Comparison of ENCODE assay signal across 8 mouse cellular contexts in genomic region chr19:45812115-45812514, GRCm38 (mm10). TPM values are rescaled to one million over a fixed set of nuclear protein-coding genes. Genes with fewer than 3 reads are reported as not detected.
DNase-seq lines count a peak whose midpoint lies in the region; ATAC-seq lines count a peak whose summit lies in the region.

No protein-coding gene starts in this region.

- H3K4me3 ChIP-seq in heart, embryonic 16.5 days (ENCODE audit: low read length), result peak overlapping the region; percentile 40
- H3K4me3 ChIP-seq in stomach, embryonic 15.5 days (replicated peaks), result peak overlapping the region; percentile 18; the same call in 1 of the 2 replicates

- 0 out of 2 replicates have a peak, but pooled peaks have one; percentile 24 for ATAC-seq in heart, embryonic 16.5 days (replicated peaks; ENCODE audit: extremely low read depth, insufficient read depth, low FRiP score)
- peak; percentile 91 for ATAC-seq in megakaryocyte-erythroid progenitor cell, adult 5-6 weeks (replicated peaks; ENCODE audit: low FRiP score, low TSS enrichment, poor library complexity, severe bottlenecking)
- no peak for ATAC-seq in stomach, embryonic 15.5 days (ENCODE audit: insufficient read depth, low FRiP score, low read depth)

- H3K4me1 ChIP-seq in heart, embryonic 16.5 days (ENCODE audit: control insufficient read depth, insufficient read depth, low read length), result peaks cover 17% of the 10 kb centered on the region
- H3K4me1 ChIP-seq in stomach, embryonic 15.5 days, result peaks cover 27% of the 10 kb centered on the region

- peak overlapping the region; percentile 68 for H3K4me2 ChIP-seq in heart, embryonic 16.5 days (ENCODE audit: low read depth, low read length)
- H3K4me2 ChIP-seq in stomach, embryonic 15.5 days, result peak overlapping the region; percentile 51

- peak; percentile 22 for DNase-seq in right cerebral cortex, postnatal 4 days
- DNase-seq in right cerebral cortex, postnatal 36 days (ENCODE audit: low spot score in 2 of 2), result no peak
- DNase-seq in cerebellum, postnatal 36 days, result peak; percentile 25 to 35
- peak; percentile 69 to 77 for DNase-seq in kidney, postnatal 4 days
- DNase-seq in right cerebral cortex, adult 18-20 months, result no peak

- H3K36me3 ChIP-seq in heart, embryonic 16.5 days (ENCODE audit: control insufficient read depth, insufficient read depth), result no peaks in the 10 kb centered on the region
- no peaks in the 10 kb centered on the region for H3K36me3 ChIP-seq in stomach, embryonic 15.5 days

- peak overlapping the region; percentile 28; the same call in 1 of the 2 replicates for H3K9ac ChIP-seq in heart, embryonic 16.5 days (ENCODE audit: low read length)
- H3K9ac ChIP-seq in stomach, embryonic 15.5 days, result no peak overlapping the region

- H3K9me3 ChIP-seq in heart, embryonic 16.5 days (replicated peaks; ENCODE audit: control insufficient read depth, low read length), result no peaks in the 10 kb centered on the region
- no peaks in the 10 kb centered on the region for H3K9me3 ChIP-seq in stomach, embryonic 15.5 days

- no peak overlapping the region for H3K27ac ChIP-seq in heart, embryonic 16.5 days (ENCODE audit: low read length)
- no peak overlapping the region for H3K27ac ChIP-seq in stomach, embryonic 15.5 days

- peaks cover 5% of the 10 kb centered on the region for H3K27me3 ChIP-seq in heart, embryonic 16.5 days (ENCODE audit: control insufficient read depth, insufficient read depth, low read length)
- H3K27me3 ChIP-seq in stomach, embryonic 15.5 days (replicated peaks), result no peaks in the 10 kb centered on the region

- WGBS in heart, embryonic 16.5 days, result 2% methylated on average over 16 of the region's 16 CpGs
- WGBS in stomach, embryonic 15.5 days, result 3% methylated on average over 16 of the region's 16 CpGs

RNA-seq across cellular contexts. Expression of gene Kcnip2, which starts 3.7 kb away (rescaled TPM):
- polyA plus RNA-seq in heart, embryonic 16.5 days (2015; fragmentation: Nextera tagmentation; extraction: Ambion mirVana), result 16.6 and 17.9 TPM in 2 replicates
- total RNA-seq in megakaryocyte-erythroid progenitor cell, adult 5-6 weeks (2014; fragmentation: Nextera tagmentation), result 0.52 TPM in 1 of 2 replicates, not detected in the other
- total RNA-seq in megakaryocyte-erythroid progenitor cell, adult 5-6 weeks (2017), result 0.34 and 3.6 TPM in 2 replicates
- polyA plus RNA-seq in stomach, embryonic 15.5 days (2015; fragmentation: Nextera tagmentation; extraction: Ambion mirVana), result 1.6 and 2.8 TPM in 2 replicates

RNA-seq across cellular contexts. Expression of gene Mgea5, which starts 28.5 kb away (rescaled TPM):
- polyA plus RNA-seq in heart, embryonic 16.5 days (2015; fragmentation: Nextera tagmentation; extraction: Ambion mirVana), result 33.3 and 33.7 TPM in 2 replicates
- total RNA-seq in megakaryocyte-erythroid progenitor cell, adult 5-6 weeks (2014; fragmentation: Nextera tagmentation), result 75.0 and 86.3 TPM in 2 replicates
- total RNA-seq in megakaryocyte-erythroid progenitor cell, adult 5-6 weeks (2017), result 117 and 134 TPM in 2 replicates
- 42.2 and 47.2 TPM in 2 replicates for polyA plus RNA-seq in stomach, embryonic 15.5 days (2015; fragmentation: Nextera tagmentation; extraction: Ambion mirVana)

Comparison
In these comparisons a context has a peak if more than half of its experiments do, and no peak if none do; other contexts are left out.
1. DNase-seq: peak in right cerebral cortex, postnatal 4 days (single experiment), cerebellum, postnatal 36 days (2 of 2) and kidney, postnatal 4 days (2 of 2); none in right cerebral cortex, postnatal 36 days (0 of 2) and right cerebral cortex, adult 18-20 months (single experiment).